Mouse (Mus musculus) thymus, adult 18-20 months (tissue): Measurements from ENCODE around the gene Rita1.
A peak's percentile ranks its signal among the peaks of the same experiment; 100 is the strongest.

Experiments used
- DNase-seq, 2 experiments: peaks; one replicate each; pipeline ENCODE4 v3.0.0; 2022; ENCODE audit warnings: mixed read lengths in 2 of 2

Gene Rita1

GRCm38 (mm10) chr5:120600946-120601668, 11.3 kb downstream of the Rita1 start:
- DNase-seq, result no peak

DNA sequence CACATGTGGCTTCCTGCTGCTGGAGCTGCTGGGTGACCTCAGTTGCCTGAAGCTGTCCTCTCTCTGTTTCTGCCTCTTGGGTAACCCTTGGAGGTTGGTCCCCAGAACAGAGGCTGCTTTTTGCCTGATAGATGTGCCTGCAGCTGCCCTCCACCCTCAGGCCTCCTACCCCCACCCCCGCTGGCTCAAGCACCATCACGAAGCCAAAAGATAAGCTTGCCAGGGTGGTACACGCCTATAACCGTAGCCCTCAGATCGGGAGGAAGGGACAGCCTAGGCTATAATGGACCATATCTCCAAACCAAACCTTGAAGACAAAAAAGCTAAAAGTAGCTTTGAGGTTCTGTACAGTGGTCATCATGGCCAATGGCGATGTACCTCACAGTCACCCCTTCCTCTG, 12.8 kb downstream of the Rita1 start:
- no peak for DNase-seq

GRCm38 (mm10) chr5:120594485-120594884, 17.9 kb downstream of the Rita1 start:
- DNase-seq, result no peak

- no peak for DNase-seq
These were observed 20.2 kb downstream of the Rita1 start for GRCm38 (mm10) chr5:120592141-120592540.

DNA sequence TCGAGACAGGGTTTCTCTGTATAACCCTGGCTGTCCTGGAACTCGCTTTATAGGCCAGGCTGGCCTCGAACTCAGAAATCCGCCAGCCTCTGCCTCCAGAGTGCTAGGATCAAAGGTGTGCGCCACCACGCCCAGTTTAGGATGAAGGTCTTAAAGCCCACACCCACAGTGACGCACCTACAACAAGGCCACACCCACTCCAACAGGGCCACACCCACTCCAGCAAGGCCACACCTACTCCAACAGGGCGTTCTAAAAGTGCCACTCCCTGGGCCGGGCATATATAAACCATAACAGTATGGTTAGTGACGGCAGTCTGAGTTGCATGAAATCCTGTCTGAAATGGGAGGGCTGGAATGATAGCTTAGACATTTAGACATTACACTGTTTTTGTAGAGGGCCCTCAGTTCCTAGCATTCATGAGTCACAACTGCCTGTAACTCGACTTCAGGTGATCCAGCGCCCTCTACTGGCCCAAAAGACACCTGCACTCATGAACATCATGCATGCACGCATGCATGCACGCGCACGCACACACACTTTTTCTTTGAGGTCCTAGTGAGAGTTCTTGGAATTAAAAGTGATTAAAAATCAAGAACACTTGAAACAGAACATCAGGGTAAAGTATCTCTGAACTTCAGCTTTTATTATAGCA, 21.9 kb downstream of the Rita1 start:
- DNase-seq, result no peak

DNA sequence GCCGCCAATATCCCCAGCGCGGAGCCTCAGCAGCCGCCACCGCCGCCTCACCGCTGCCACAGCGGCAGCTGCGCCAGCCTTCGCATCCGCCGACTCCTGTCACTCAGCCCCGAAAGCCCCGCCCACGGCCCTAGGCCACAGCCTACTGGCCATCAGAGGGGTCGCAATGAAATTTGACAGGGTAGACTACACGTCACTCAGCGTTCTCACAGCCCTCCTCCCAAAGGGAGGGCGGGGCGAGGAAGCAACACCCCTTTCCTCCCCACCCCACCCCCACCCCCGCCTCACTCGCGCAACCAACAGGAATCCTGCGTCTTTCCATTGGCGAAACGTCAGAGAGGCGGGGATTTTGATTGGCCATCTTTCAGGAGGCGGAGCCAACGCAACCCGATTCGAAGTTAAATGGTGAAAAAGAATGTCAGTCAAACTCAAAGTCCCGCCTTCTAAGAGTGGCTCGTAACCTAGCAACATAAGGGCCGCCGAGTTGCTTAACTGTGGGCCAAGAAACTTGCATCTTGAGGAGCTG, 23.8 kb downstream of the Rita1 start, which contains the start of the genes Tpcn1 and Iqcd:
Tpcn1 (minus strand) TSS at position 105 of the 526 bp plus-strand sequence.
Iqcd (plus strand) TSS at position 448 of the 526 bp plus-strand sequence.
- DNase-seq, result peak; percentile 99 to 100

GRCm38 (mm10) chr5:120587940-120588568, 24.3 kb downstream of the Rita1 start:
- DNase-seq, result no peak

DNA sequence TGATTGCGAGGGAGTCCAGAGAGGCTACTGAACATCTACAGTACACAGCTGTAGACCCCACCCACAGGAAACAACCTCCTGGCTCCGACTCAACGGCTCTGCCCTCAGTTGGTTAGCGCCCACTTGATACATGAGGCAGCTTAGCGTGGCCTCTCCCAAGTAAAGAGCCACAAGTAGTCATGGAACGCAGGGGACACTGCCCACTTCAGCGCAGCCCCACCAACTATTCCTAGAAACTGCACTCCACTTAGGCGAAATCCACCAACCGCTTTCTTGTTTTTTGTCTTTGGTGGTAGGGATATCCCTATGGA, 24.8 kb downstream of the Rita1 start:
- DNase-seq, result peak; percentile 46 to 64

GRCm38 (mm10) chr5:120586741-120587615, 25.4 kb downstream of the Rita1 start:
- DNase-seq, result no peak

GRCm38 (mm10) chr5:120584968-120585367, 27.4 kb downstream of the Rita1 start:
- no peak for DNase-seq

DNA sequence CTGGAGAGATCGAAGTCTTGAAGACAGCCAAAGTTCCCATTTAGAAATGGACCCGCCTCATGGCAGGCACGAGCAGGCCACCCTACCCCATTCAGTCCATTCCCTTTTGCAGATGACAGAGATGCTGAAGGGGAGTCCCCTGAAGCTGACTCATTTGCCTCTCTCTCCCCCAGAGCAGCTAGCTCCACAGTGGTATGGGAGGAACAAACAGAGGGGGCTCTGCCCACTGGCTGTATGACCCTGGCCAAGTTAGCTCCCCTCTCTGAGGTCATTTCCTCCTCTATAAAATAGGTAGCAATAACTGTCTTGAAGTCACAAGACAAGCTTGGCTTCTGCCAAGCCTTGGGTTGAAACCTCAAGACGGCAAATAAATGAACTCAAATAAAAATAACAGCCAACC, 28.9 kb downstream of the Rita1 start:
- no peak for DNase-seq

GRCm38 (mm10) chr5:120582002-120582401, 30.4 kb downstream of the Rita1 start:
- DNase-seq, result no peak

DNA sequence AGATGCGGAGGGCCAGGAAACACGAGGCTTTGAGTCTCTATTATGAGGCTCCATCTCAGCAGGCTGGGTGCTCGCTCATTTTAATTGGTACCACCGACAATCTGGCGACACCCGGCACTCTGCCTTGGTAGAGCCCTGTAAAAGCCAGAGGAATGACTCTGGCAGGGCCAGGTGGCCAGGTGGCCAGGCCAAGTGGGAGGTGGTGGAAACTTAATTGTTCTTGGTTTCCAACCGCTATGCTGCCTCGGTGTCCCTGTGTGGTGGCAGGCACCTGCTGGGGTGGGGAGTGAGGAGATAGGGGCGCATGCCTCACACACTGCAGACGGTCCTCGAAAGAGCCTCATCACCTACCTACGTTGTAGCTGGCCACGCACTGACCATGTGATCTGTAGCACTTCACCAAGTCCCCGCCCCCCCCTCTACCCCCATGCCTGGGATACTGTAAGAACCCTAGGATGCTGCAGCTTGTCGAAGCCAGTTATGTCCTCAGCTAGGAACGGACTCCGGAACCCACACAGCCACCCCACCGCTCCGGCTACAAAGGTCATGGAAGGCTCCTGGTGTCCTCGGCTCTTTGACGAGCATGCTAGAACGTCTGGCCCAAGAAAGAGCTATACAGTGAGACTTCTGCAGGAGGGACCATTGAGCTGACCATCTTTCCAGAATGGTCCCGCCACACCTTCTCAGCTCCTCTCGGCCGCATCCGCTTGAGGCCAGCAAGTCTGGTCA, 32.3 kb downstream of the Rita1 start:
- peak in 1 of 2 experiments; percentile 62 for DNase-seq

DNA sequence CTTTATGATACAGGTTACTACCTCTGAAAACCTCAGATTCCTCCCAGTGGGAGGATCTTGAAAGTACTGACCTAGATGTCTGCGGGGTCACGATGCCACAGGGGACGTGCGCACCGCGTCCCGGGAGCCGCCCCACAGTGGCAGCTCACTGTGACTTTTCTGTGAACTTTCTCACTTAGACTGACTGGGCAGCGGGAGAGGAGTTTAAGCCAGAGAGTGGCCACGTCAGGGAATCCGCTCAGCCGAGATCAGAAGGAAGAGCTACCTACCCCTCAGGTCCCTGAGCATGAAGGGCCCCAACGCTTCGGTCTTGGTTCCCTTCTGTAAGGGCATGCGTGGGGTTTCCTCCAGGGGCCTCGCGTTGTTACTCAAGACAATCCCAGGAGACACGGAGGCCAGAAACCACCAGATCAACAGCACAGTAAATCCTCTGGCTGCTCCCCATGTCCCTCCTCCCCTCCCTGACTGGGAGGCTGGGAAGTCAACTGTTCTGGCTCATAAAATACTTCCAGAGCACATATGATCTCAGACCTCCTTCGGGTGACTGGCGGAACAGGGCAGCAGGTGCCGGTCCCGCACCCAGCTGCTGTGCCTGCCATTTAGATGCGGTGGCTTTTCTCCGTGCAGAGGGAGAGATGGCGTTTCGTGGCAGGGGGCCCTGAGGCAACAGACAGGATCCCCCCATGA, 33.0 kb downstream of the Rita1 start:
- peak in 1 of 2 experiments; percentile 43 for DNase-seq

DNA sequence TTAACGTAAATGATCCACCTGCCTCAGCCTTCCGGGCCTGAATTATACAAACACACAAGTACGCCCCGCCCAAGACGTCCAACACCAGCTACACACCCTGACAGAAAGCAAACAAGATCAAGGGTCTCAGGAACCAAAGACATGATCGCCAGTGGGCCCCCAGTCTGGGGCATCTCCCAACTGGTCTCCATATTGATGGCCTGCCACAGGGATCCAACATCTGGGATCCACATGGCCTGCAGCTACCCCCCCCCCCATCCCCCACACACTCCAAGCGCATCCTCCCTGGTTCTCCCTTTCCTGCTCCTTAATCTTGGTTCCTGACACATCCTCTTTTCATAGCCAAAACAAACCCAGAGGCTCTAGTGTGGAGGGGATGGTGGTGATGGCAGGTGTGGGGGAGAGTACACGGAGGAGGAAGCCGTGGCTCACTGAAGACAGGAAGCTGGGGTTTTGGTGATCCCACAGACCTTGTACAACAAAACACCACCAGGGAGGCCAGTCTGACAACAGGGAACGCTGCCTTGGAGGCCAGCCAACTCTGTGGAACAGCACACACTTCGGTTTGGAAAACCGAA, 33.8 kb downstream of the Rita1 start:
- peak; percentile 72 to 85 for DNase-seq

- peak; percentile 62 to 74 for DNase-seq
These were observed 34.4 kb downstream of the Rita1 start for GRCm38 (mm10) chr5:120577935-120578441.

GRCm38 (mm10) chr5:120576781-120577301, 35.5 kb downstream of the Rita1 start:
- peak in 1 of 2 experiments; percentile 64 for DNase-seq

DNA sequence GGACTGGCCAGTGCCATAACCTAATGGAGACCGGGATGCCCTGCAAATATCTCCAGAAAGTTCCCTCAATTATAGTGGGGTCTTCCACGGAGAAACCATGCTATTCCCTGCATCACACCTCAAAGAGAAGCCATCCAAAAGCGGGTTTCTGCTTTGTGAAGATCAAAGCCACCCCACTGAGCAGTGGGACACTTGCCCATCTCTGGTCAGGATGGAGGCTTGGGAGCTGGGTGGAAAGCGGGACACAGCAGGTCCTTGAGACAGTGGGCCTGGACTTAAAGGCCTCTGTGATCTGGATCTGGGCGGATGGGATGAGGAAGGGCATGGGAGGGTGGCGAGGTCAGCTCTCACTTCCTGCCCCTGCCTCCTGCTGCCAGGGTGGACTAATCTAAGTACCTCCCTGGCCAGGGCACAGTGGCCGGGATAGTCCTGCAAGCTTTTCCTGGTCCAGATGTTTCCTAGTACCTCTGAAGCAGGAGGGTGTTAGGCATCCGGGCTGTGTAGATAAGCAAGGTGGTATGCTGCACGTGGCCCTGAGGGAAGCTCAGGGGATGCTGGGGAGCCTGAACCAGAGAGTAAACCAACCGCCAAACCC, 37.8 kb downstream of the Rita1 start:
- DNase-seq, result no peak

DNA sequence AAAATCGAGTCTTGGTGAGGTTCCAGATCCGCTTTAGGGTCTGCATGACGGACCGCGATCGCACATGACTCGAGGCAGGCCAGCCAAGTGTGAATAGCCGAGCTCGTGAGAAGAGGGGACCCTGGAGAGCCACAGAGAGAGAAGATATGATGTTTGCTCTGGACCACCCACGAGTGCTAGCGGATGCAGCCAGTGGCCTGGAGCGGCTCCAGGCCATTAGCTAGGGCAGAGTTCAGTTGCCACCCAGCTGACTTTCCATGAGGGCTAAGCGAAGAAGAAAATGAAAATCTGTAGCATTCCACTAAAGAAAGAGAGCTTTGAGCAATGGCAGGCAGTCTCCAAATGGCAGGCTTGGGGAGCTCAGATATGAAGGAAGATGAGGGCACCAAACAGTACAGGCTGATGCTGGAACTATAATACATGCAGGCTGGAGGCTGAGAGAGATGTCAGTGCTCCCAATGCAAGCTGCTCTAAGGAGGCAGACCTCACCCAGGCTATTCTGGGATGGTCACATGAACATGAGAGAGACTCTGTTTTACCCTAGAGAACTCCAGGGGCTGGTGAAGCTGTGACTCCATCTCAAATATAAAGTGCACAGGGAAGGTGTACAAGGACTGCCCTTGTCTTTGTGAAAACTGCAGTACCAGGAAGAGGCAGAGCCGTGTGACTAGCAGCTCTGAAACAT, 41.2 kb downstream of the Rita1 start:
- no peak for DNase-seq
